Mouse (Mus musculus) forebrain, postnatal 0 days (tissue): ENCODE measurements around the gene Maco1. TPM values are rescaled to one million over a fixed set of nuclear protein-coding genes. Genes with fewer than 3 reads are reported as not detected.

Experiments
- ATAC-seq: fragments of 200-750 bp; cut with Nextera tagmentation; 2 replicates; pipeline ENCODE4 v1.8.0; 2017; ENCODE audit warnings: mild to moderate bottlenecking, moderate library complexity
- DNase-seq: peaks from one replicate; pipeline ENCODE4 v3.0.0-alpha.2; 2015
- H3K27ac ChIP-seq: fragments of 300-500 bp; sonication (generic); 2 replicates; pipeline ENCODE4 v1.5.1; 2014; ENCODE audit warnings: low read depth, mild to moderate bottlenecking, antibody characterized with exemption, low read length, moderate library complexity, mixed read lengths
- H3K27me3 ChIP-seq: fragments of 300-500 bp; sonication (generic); 2 replicates; pipeline ENCODE4 v1.6.1; 2014; ENCODE audit warnings: mild to moderate bottlenecking, low read length, mixed read lengths; ENCODE audit not compliant: insufficient read depth
- H3K36me3 ChIP-seq: fragments of 300-500 bp; sonication (generic); 2 replicates; pipeline ENCODE4 v1.6.1; 2014; ENCODE audit warnings: mild to moderate bottlenecking, moderate library complexity; ENCODE audit not compliant: insufficient read depth
- H3K4me1 ChIP-seq: fragments of 300-500 bp; sonication (generic); 2 replicates; pipeline ENCODE4 v1.6.1; 2014; ENCODE audit warnings: antibody characterized with exemption; ENCODE audit not compliant: insufficient read depth
- H3K4me2 ChIP-seq: fragments of 300-500 bp; sonication (generic); 2 replicates; pipeline ENCODE4 v1.6.1; 2014; ENCODE audit warnings: low read depth, mild to moderate bottlenecking, moderate library complexity
- H3K4me3 ChIP-seq: fragments of 300-500 bp; sonication (generic); 2 replicates; pipeline ENCODE4 v1.5.1; 2014; ENCODE audit warnings: low read depth, low read length, mixed read lengths
- H3K9ac ChIP-seq: fragments of 300-500 bp; sonication (generic); 2 replicates; pipeline ENCODE4 v1.6.1; 2014; ENCODE audit warnings: mild to moderate bottlenecking
- H3K9me3 ChIP-seq: fragments of 300-500 bp; sonication (generic); 2 replicates; pipeline ENCODE4 v1.6.1; 2016; ENCODE audit warnings: low read length
- CTCF ChIP-seq: sonication (generic); IDR thresholded peaks from 2 replicates; pipeline ENCODE4 v1.5.1; 2016; ENCODE audit warnings: antibody characterized with exemption, control low read depth, low read depth
- WGBS: fragments of 180-500 bp; shearing (Covaris S2); extraction: QIAGEN DNeasy Blood & Tissue Kit; methylation state at CpG from one replicate; pipeline ENCODE4 v1.1.7; 2014; 5-methylcytosine and 5-hydroxymethylcytosine counted together
- polyA plus RNA-seq: library from polyadenylated mRNA; unstranded; fragments of >200 nt; fragmentation: Nextera tagmentation; extraction: Ambion mirVana; gene quantifications from 2 replicates; pipeline ENCODE4 v1.2.1, GENCODE M21; 2015
- total RNA-seq: library from RNA; depleted of rRNA; stranded (reverse); fragments of >200 nt; gene quantifications from 2 replicates; pipeline ENCODE4 v1.2.3, GENCODE M21; 2014

The Maco1 gene
- total and polyA plus RNA-seq, 2 experiments from 2014 or later: 78.4 to 103 TPM

DNA sequence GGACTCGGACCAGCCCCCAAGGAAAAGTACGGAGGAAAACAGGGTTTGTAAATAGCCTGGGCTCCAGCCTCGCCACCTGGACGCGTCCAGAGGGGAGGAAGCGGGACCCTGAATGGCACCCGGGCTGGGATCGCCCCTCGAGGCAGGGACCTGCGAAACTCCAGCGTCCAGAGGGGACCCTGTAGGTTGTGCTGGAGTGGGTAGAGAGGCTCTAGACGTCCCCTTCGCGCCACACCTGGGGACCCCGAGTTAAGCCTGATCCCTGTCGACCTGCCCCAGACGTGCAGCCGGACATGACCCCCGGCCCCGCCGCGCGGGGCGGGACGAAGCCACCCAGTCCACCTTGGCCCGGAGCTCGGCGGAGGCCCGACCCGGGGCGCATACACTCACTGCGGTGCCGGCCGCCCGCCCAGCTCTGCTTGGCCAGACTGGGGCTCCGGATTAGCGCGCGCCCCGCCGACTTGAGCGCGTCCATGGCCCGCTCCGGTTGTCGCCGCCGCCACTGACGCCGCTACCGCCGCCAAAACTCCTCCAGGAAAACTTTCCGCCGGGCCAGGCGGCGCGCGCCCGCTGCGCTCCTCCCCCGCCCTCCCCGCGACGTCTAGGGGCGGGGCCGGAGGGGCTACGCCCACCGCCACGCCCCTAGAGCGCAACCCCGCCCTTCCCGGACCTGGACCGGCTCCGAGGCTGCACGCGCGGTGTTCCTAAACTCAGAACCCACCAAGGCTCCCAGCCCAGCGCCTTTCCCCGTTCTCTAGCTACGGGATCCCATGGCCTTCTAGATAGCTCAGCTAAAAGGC is 85.5 kb downstream of the Maco1 start, which contains the start of gene Ldlrap1:
Gene Ldlrap1 (minus strand): TSS at position 599 of the 800 bp plus-strand sequence.
- peak; percentile 57 for DNase-seq
- Histone ChIP-seq H3K27ac (no peak within 1 kb of the TSS), H3K9me3 (no peaks in the 10 kb centered on the region), H3K9ac (peak within 1 kb of the TSS; percentile 43; the same call in 1 of the 2 replicates), H3K4me2 (peak within 1 kb of the TSS; percentile 92), H3K27me3 (peaks cover 14% of the 10 kb centered on the region; the same call in 1 of the 2 replicates), H3K36me3 (no peaks in the 10 kb centered on the region), H3K4me3 (peak within 1 kb of the TSS; percentile 45), H3K4me1 (0 out of 2 replicates have a peak, but pooled peaks cover 5% of the 10 kb centered on the region)
- 2% methylated on average over 68 of the region's 80 CpGs for WGBS
- peak; percentile 48 for ATAC-seq
- TF ChIP-seq CTCF: no peak

DNA sequence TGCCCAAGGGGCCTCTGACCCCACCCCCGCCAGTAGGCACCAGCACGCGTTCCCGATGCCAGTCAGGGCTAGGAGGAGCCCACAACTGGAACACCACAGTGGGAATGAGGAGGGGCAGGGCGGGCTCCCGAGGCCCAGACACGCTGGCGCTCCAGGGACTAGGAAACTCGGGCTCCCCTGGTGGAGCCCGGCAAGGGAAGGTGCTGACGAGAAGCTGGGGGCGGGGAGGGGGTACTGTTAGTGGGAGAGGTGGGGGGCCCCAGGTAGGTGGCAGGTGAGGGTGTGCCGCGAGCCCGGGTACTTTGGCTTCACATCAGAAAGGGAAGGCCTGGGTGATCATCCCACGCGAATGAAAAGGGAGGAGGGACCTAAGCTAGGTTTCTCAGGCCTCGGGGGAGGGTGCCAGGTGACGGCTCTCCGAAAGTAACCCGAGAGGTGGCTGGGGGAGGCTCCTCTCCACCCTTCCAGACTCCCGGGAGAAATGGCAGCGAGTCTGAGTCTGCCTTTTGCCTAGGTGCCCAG is 86.2 kb downstream of the Maco1 start:
- Histone ChIP-seq H3K9ac (0 out of 2 replicates have a peak overlapping the region, but pooled peaks have one; percentile 43), H3K27me3 (peaks cover 14% of the 10 kb centered on the region; the same call in 1 of the 2 replicates), H3K4me2 (peak overlapping the region; percentile 92), H3K36me3 (no peaks in the 10 kb centered on the region), H3K9me3 (no peaks in the 10 kb centered on the region), H3K4me1 (0 out of 2 replicates have a peak, but pooled peaks cover 5% of the 10 kb centered on the region), H3K4me3 (peak overlapping the region; percentile 45), H3K27ac (no peak overlapping the region)
- 0 out of 2 replicates have a peak, but pooled peaks have one; percentile 8 for TF ChIP-seq CTCF
- 2% methylated on average over 23 of the region's 23 CpGs for WGBS
- no peak for DNase-seq
- no peak for ATAC-seq

DNA sequence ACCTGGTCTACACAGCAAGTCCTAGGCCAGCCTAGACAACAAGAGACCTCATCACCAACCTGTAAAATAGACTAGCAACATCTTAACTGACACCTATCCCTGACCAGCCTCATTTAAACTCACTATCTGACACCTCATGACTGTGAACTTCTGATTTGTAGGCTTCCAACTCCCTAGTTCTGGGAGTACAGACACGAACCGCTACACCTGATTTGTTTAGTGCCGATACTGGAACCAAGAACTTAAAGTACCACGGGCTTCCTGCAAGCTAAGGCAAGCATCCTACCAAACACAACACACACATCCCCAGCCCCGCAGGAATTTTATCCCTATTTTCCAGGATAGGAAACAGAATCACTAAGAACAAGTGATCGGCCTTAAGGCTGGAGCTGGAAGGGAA is 86.9 kb downstream of the Maco1 start:
- H3K36me3 ChIP-seq: no peaks in the 10 kb centered on the region
- H3K4me1 ChIP-seq: 0 out of 2 replicates have a peak, but pooled peaks cover 5% of the 10 kb centered on the region
- no peak overlapping the region for H3K9ac ChIP-seq
- no peak for TF ChIP-seq CTCF
- DNase-seq: no peak
- no peaks in the 10 kb centered on the region for H3K9me3 ChIP-seq
- H3K27ac ChIP-seq: no peak overlapping the region
- no peak overlapping the region for H3K4me3 ChIP-seq
- no peak for ATAC-seq
- peaks cover 14% of the 10 kb centered on the region; the same call in 1 of the 2 replicates for H3K27me3 ChIP-seq
- H3K4me2 ChIP-seq: no peak overlapping the region; the same call in 1 of the 2 replicates
- WGBS: 75% methylated on average over 6 of the region's 6 CpGs

DNA sequence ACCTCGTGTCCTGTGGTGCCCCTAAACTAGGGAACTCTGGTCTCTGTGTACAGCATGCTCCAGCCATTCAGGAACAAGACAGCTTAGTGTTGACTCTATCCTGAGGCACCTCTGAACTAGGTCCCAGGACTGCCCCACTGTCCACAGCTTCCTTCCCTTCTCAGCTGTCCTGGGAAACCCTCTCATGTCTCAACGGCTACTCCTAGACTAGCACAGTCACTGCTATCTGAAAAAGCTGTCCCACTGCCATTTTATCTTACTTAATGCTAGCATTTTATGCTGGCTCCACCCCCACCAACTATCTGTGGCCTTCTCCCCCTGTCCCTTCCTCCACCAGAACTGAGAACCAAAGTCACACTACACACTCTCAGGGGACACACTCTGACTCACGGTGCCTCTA is 88.8 kb downstream of the Maco1 start:
- 80% methylated on average over 3 of the region's 3 CpGs for WGBS
- TF ChIP-seq CTCF: no peak
- Histone ChIP-seq H3K9ac (no peak overlapping the region), H3K4me3 (no peak overlapping the region), H3K36me3 (no peaks in the 10 kb centered on the region), H3K4me1 (0 out of 2 replicates have a peak, but pooled peaks cover 5% of the 10 kb centered on the region), H3K9me3 (no peaks in the 10 kb centered on the region), H3K4me2 (no peak overlapping the region), H3K27ac (no peak overlapping the region), H3K27me3 (peaks cover 14% of the 10 kb centered on the region; the same call in 1 of the 2 replicates)
- ATAC-seq: no peak
- DNase-seq: no peak

DNA sequence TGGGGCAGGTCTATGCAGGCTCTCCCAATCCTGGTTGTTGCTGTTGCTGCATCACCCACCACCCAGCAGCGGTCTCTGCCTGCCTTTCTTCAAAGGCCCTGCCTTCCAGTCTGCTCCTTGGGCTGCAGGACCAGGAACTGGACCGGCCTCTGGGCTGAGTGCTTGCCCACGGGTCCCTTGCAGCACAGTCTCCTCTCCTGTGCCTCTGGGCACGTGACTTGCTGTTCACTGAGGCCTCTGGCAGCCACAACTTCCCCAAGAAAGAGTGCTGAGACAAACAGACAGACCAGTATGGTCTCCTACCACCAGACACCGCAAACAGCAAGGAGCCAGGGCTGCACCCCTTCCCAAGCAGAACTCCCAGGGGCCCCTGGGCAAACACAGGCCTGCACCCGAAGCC is 90.8 kb downstream of the Maco1 start:
- no peak for DNase-seq
- Histone ChIP-seq H3K4me1 (0 out of 2 replicates have a peak, but pooled peaks cover 3% of the 10 kb centered on the region), H3K36me3 (no peaks in the 10 kb centered on the region), H3K27me3 (0 out of 2 replicates have a peak, but pooled peaks cover under 1% of the 10 kb centered on the region), H3K27ac (no peak overlapping the region), H3K9me3 (no peaks in the 10 kb centered on the region), H3K4me3 (no peak overlapping the region), H3K4me2 (no peak overlapping the region), H3K9ac (no peak overlapping the region)
- no peak for TF ChIP-seq CTCF
- no peak for ATAC-seq
- 83% methylated on average over 6 of the region's 6 CpGs for WGBS

DNA sequence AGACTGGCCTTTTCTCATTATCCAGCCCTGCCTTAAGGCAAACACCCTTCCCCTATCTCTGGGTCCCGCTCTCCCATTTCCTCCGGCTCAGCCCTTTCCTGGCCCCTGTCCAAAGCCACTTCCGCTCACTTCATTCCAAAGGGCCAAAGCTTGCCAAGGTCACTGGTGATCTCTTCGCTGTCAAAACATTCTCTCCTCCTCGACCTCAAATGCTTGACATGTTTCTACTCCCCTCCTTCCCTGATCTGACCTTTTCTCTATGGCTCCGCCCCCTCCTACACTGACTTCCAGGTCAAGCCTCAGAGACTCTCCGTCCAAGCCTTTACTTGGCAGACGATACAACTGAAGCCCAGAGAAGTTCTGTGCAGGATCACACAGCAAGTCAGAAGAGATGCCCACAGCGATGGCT is 92.3 kb downstream of the Maco1 start:
- no peaks in the 10 kb centered on the region for H3K4me1 ChIP-seq

DNA sequence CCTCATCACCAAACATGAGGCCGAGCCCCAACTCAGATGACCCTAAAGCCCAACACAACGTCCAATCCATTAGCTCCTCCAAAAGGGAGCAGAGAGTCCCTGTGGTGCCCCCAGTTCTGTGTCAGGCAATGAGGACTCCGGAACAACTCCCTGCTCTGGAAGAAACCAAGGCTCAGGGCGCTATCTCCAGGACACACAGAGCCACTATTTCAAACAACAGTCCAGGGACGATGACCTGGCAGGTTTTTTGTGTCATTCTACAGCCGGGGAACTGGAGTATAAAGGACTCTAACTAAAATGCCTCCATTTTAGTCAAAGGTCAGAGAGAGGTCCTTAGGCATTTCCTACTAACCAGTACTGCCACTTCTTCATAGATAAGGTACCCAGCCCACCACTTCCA is 92.9 kb downstream of the Maco1 start:
- DNase-seq (no peak), ATAC-seq (no peak)
- Histone ChIP-seq H3K9me3 (no peaks in the 10 kb centered on the region), H3K9ac (no peak overlapping the region), H3K4me3 (no peak overlapping the region), H3K4me2 (no peak overlapping the region), H3K4me1 (no peaks in the 10 kb centered on the region), H3K27ac (no peak overlapping the region), H3K36me3 (no peaks in the 10 kb centered on the region), H3K27me3 (no peaks in the 10 kb centered on the region)
- WGBS: 78% methylated on average over 6 of the region's 6 CpGs
- TF ChIP-seq CTCF: no peak

More for the DNA sequence above, 92.3 kb downstream of the Maco1 start:
- H3K4me2 ChIP-seq: no peak overlapping the region
- no peak for DNase-seq
- H3K27me3 ChIP-seq: no peaks in the 10 kb centered on the region
- H3K27ac ChIP-seq: no peak overlapping the region
- no peak for TF ChIP-seq CTCF
- 57% methylated on average over 9 of the region's 9 CpGs for WGBS
- H3K9me3 ChIP-seq: no peaks in the 10 kb centered on the region
- no peaks in the 10 kb centered on the region for H3K36me3 ChIP-seq
- H3K4me3 ChIP-seq: no peak overlapping the region
- no peak overlapping the region for H3K9ac ChIP-seq
- no peak for ATAC-seq
